Mouse (Mus musculus) gastrocnemius, postnatal 4 days (tissue): ENCODE data around the gene Epha8. TPM values are rescaled to one million over a fixed set of nuclear protein-coding genes. Genes with fewer than 3 reads are reported as not detected.

Experiments
- DNase-seq, 2 experiments: peaks; one replicate each; pipeline ENCODE4 v3.0.0; 2021 to 2022; ENCODE audit warnings: low spot score in 2 of 2, mixed read lengths in 2 of 2
- total RNA-seq, 2 experiments: library from RNA; stranded (reverse); gene quantifications; 2 replicates each; pipeline ENCODE4 v1.2.3; 2021

Epha8 gene
- total RNA-seq, 2 experiments from 2014 or later: 0.08 to 0.10 TPM

GRCm38 (mm10) chr4:136907809-136908208, 48.8 kb downstream of the Epha8 start:
- no peak for DNase-seq

DNA sequence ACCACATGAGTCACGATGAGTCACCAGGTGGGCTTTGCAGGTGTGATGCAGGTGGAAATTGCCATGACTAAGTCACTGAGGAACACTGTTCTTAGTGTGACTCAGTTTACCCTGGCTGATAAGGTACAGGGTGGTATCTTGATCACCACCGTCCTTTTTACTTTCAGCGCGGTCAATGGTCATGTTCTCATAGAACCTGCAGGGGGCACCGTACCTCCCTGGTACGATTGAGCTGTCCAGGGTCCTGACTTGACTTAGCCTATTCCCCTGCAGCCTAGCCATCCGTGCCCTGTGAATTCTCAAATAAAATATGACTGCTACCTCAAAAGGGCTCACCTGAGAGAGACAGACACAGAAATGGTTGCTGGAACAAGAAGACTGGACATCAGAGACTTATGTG, 49.6 kb downstream of the Epha8 start:
- DNase-seq: peak in 1 of 2 experiments; percentile 56

GRCm38 (mm10) chr4:136904767-136905539, 51.7 kb downstream of the Epha8 start:
- DNase-seq: no peak

- no peak for DNase-seq
Observed at GRCm38 (mm10) chr4:136899154-136899553, 57.5 kb downstream of the Epha8 start.

DNA sequence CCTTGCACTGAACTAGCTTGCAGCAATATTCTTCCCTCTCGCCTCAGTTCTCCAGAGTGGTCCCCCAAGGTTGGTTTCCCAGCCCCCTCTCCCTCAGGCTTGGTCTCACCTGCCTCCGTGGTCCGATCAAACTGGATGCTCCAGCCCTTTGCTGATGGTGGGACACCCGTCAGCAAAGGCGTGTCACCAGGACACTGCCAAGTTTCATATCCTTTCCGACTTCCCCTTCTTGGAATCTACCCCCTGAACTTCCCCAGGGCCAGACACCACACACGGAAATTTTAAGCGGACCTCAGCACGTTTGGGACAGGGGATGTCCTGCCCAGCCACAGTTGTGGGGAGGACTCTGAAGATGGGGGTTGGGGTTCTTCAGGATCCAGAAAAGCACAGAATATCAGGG, 58.0 kb downstream of the Epha8 start, which contains the start of gene C1qa:
TSS of gene C1qa (minus strand) at position 167 of the 400 bp plus-strand sequence.
- no peak for DNase-seq

DNA sequence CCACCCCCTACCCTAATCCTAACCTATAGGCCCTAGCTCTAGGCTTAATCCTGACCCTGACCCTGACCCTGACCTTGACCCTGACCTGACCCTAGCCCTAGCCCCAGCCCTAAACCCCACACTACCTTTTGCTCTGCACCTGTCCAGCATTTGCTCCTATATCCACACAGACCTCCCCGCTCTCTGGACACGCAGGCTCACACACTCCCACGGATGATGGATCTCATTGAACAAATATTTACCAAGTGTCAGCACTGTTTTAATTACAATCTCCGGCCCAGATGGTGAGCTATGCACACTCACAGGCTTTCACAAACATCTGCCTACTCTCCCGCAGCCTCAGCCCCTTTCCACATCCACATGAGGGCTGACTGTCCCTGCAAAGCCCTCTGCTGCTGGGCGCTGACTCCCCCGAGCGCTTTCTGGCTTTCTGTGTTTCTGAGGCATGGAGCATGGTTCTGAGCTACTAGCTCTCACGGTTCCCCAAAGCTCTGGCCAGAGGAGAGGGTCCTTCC, 58.5 kb downstream of the Epha8 start:
- DNase-seq: no peak

DNA sequence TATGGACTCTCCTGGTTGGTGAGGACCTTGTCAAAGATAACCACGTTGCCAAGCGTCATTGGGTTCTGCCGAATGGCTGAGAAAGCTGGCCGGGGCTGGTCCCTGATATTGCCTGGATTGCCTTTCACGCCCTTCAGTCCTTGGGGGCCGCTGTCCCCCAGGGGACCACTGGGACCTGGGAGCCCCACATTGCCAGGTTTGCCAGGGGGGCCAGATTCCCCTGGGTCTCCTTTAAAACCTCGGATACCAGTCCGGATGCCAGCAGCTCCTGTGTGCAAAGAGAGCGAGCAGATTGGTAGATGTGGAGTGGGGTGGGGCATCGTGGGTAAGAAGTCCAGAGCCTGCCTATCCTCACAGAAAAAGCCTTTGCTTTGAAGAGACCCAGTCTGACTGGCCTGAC, 60.2 kb downstream of the Epha8 start:
- no peak for DNase-seq

DNA sequence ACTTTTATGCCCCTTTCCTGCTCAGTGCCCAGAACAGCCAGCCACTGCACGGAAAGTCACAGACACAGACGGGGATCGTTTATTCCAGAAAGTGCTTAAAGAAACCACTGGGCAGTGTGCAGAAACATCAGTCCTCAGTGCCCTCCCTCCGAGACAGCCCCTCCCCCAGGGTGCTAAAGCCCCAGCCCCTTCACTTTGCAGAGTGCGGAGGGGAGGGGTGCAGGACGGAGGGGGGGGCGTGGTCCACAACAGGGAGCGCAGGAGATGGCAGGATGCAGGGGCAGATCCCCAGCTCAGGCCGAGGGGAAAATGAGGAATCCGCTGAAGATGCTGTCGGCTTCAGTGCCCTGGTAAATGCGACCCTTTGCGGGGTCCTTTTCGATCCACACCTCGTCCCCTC, 60.8 kb downstream of the Epha8 start:
- DNase-seq: no peak

- DNase-seq: no peak
Observed at GRCm38 (mm10) chr4:136894821-136895220, 61.8 kb downstream of the Epha8 start.

GRCm38 (mm10) chr4:136893691-136894543, 62.7 kb downstream of the Epha8 start:
- DNase-seq: no peak

- no peak for DNase-seq
Observed at GRCm38 (mm10) chr4:136892811-136893210, 63.8 kb downstream of the Epha8 start, which contains the start of gene C1qc. TSS of gene C1qc (minus strand) at chr4:136893065.

DNA sequence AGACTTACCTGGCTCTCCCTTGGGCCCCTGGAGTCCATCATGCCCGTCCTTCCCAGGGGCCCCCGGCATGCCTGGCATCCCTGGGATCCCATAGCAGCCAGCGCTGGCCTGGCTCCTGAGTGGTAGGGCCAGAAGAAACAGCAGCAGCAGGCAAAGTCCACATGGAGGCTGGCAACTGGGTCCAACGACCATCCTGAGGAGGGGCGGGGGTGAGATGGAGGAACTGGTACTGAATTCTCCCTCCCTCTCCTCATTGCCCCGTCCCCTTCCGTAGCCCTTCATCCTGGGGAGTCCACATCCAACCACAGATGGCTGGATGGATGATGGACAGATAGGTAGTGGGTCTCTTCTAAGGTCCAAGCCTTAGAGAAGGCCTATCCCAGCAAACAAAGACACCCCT, 64.2 kb downstream of the Epha8 start:
- no peak for DNase-seq

GRCm38 (mm10) chr4:136891115-136891514, 65.5 kb downstream of the Epha8 start:
- no peak for DNase-seq

GRCm38 (mm10) chr4:136889981-136890380, 66.6 kb downstream of the Epha8 start:
- DNase-seq: no peak

DNA sequence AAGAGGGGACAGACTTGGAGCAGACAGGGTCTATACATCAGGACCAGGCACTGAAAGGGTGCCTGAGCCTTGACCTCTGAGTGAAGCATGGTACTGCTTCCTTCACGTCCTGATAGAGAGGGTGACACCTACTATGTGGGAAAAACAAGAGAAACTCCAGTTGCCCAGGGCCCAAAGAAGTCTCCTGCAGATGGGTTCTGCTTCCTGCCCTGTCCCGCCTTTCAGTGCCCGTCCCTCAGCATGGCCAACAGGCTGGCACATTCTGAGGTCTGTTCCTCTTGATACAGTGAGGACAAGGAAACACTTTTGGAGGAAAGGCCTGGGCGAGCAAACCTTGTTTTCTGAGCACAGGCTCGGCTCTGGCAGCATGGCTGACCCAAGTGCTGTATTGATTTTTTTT, 68.9 kb downstream of the Epha8 start:
- DNase-seq: no peak

DNA sequence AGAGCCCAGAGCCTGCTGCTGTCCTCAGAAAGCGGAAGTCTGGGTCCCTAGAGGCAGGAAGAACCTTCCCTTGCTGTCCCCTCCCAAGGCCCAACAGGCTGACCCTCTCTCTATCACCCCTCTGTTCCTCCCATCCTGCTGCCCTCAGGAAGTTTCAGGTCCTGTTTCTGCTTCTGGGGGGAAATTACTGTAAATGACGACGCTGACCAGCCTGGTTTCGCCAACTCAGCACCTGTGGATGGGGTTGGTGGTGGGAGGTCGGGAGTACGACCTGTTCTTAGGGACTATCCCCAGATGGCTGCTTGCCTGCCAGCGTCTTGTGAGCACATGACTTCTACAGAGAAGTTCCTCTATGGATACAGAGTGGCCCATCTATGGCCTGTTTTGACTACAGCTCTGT, 70.5 kb downstream of the Epha8 start, which contains the start of gene C1qb:
TSS of gene C1qb (minus strand) at position 87 of the 400 bp plus-strand sequence.
- no peak for DNase-seq

Other genes starting within 250 kb of the Epha8 start
- gene Ephb2, start 120.8 kb downstream of the Epha8 start, total RNA-seq: 10 to 100 TPM; 12.3 to 13.5 TPM
- gene C1qb, start 70.6 kb downstream of the Epha8 start, total RNA-seq: 10 to 100 TPM; 33.7 to 39.4 TPM
- gene C1qc, start 63.8 kb downstream of the Epha8 start, total RNA-seq: 10 to 100 TPM; 32.7 to 33.5 TPM
- gene C1qa, start 58.0 kb downstream of the Epha8 start, total RNA-seq: 10 to 100 TPM; 32.4 to 36.3 TPM
- gene Zbtb40, start 92.0 kb upstream of the Epha8 start, total RNA-seq: 1 to 10 TPM; 6.9 to 9.1 TPM